Mouse (Mus musculus): ENCODE data around the gene Wasl.

Gene Wasl

GRCm38 (mm10) chr6:24648403-24648802 lies 16.4 kb downstream of the Wasl start:
- in situ Hi-C loops (cut with MboI; ENCODE audit: unreplicated experiment in 2 of 2) = loop anchor here in 1 of 2 experiments (25.0 kb wide), 1 partner anchor 1114 kb away; no protein-coding TSS in a partner anchor

GRCm38 (mm10) chr6:24647103-24647691 lies 17.6 kb downstream of the Wasl start:
- in situ Hi-C loops (cut with MboI; ENCODE audit: unreplicated experiment in 2 of 2) = loop anchor here in 1 of 2 experiments (25.0 kb wide), 1 partner anchor 1115 kb away; no protein-coding TSS in a partner anchor

GRCm38 (mm10) chr6:24645346-24646053 lies 19.3 kb downstream of the Wasl start:
- in situ Hi-C loops (cut with MboI; ENCODE audit: unreplicated experiment in 2 of 2) = loop anchor here in 1 of 2 experiments (25.0 kb wide), 1 partner anchor 1117 kb away; no protein-coding TSS in a partner anchor

- in situ Hi-C loops (cut with MboI; ENCODE audit: unreplicated experiment in 2 of 2) = loop anchor here in 1 of 2 experiments (25.0 kb wide), 1 partner anchor 1119 kb away; no protein-coding TSS in a partner anchor
Measured at GRCm38 (mm10) chr6:24642960-24643359, 21.8 kb downstream of the Wasl start.

- in situ Hi-C loops (cut with MboI; ENCODE audit: unreplicated experiment in 2 of 2) = loop anchor here in 1 of 2 experiments (25.0 kb wide), 1 partner anchor 1120 kb away; no protein-coding TSS in a partner anchor
Measured at GRCm38 (mm10) chr6:24642161-24642560, 22.6 kb downstream of the Wasl start.

GRCm38 (mm10) chr6:24641286-24641685 lies 23.5 kb downstream of the Wasl start:
- in situ Hi-C loops (cut with MboI; ENCODE audit: unreplicated experiment in 2 of 2) = loop anchor here in 1 of 2 experiments (25.0 kb wide), 1 partner anchor 1121 kb away; no protein-coding TSS in a partner anchor

GRCm38 (mm10) chr6:24635814-24636213 lies 29.0 kb downstream of the Wasl start:
- in situ Hi-C loops (cut with MboI; ENCODE audit: unreplicated experiment in 2 of 2) = loop anchor here in 1 of 2 experiments (25.0 kb wide), 1 partner anchor 1126 kb away; no protein-coding TSS in a partner anchor

- in situ Hi-C loops (cut with MboI; ENCODE audit: unreplicated experiment in 2 of 2) = loop anchor here in 1 of 2 experiments (25.0 kb wide), 1 partner anchor 1128 kb away; no protein-coding TSS in a partner anchor
Measured at GRCm38 (mm10) chr6:24634065-24634464, 30.7 kb downstream of the Wasl start.

- in situ Hi-C loops (cut with MboI; ENCODE audit: unreplicated experiment in 2 of 2) = loop anchor here in 1 of 2 experiments (25.0 kb wide), 1 partner anchor 1130 kb away; no protein-coding TSS in a partner anchor
Measured at GRCm38 (mm10) chr6:24632061-24632460, 32.7 kb downstream of the Wasl start.

- in situ Hi-C loops (cut with MboI; ENCODE audit: unreplicated experiment in 2 of 2) = loop anchor here (5.0 to 25.0 kb wide), 2 partner anchors 101 to 1134 kb away; partner anchors contain the start of genes Asb15 (in 2 of the 2) and Ndufa5 (in 2 of the 2)
Measured at GRCm38 (mm10) chr6:24628499-24628898, 36.3 kb downstream of the Wasl start.

- in situ Hi-C loops (cut with MboI; ENCODE audit: unreplicated experiment in 2 of 2) = loop anchor here (5.0 to 25.0 kb wide), 2 partner anchors 100 to 1135 kb away; partner anchors contain the start of genes Asb15 (in 2 of the 2) and Ndufa5 (in 2 of the 2)
Measured at GRCm38 (mm10) chr6:24627586-24628030, 37.2 kb downstream of the Wasl start.

GRCm38 (mm10) chr6:24622098-24622497 lies 42.7 kb downstream of the Wasl start:
- in situ Hi-C loops (cut with MboI; ENCODE audit: unreplicated experiment in 2 of 2) = no loop called here

GRCm38 (mm10) chr6:24620936-24621335 lies 43.9 kb downstream of the Wasl start:
- in situ Hi-C loops (cut with MboI; ENCODE audit: unreplicated experiment in 2 of 2) = no loop called here

- in situ Hi-C loops (cut with MboI; ENCODE audit: unreplicated experiment in 2 of 2) = no loop called here
Measured at GRCm38 (mm10) chr6:24619285-24620045, 45.3 kb downstream of the Wasl start.

GRCm38 (mm10) chr6:24616746-24617145 lies 48.1 kb downstream of the Wasl start:
- in situ Hi-C loops (cut with MboI; ENCODE audit: unreplicated experiment in 2 of 2) = no loop called here

GRCm38 (mm10) chr6:24613918-24614317 lies 50.9 kb downstream of the Wasl start:
- in situ Hi-C loops (cut with MboI; ENCODE audit: unreplicated experiment in 2 of 2) = no loop called here

- in situ Hi-C loops (cut with MboI; ENCODE audit: unreplicated experiment in 2 of 2) = no loop called here
Measured at GRCm38 (mm10) chr6:24613346-24613745, 51.5 kb downstream of the Wasl start.

- in situ Hi-C loops (cut with MboI; ENCODE audit: unreplicated experiment in 2 of 2) = no loop called here
Measured at GRCm38 (mm10) chr6:24612074-24612755, 52.6 kb downstream of the Wasl start.

GRCm38 (mm10) chr6:24610358-24610757 lies 54.5 kb downstream of the Wasl start:
- in situ Hi-C loops (cut with MboI; ENCODE audit: unreplicated experiment in 2 of 2) = no loop called here

GRCm38 (mm10) chr6:24609531-24609930 lies 55.3 kb downstream of the Wasl start:
- in situ Hi-C loops (cut with MboI; ENCODE audit: unreplicated experiment in 2 of 2) = no loop called here
